Mouse (Mus musculus) layer of hippocampus, postnatal 25 days (tissue): ENCODE measurements around the gene Mib2. TPM values are rescaled to one million over a fixed set of nuclear protein-coding genes. Genes with fewer than 3 reads are reported as not detected.
"Not testable (repeated sequence)": the region's sequence is repeated elsewhere in the genome, so short reads cannot be mapped to it uniquely, and the experiment has no call there.

Experiments
- DNase-seq, 2 experiments: peaks; one replicate each; pipeline ENCODE4 v3.0.0; 2022; ENCODE audit warnings: mixed read lengths in 2 of 2, low spot score in 1 of 2; ENCODE audit errors: extremely low spot score in 1 of 2
- total RNA-seq, 2 experiments: library from RNA; stranded (reverse); gene quantifications; 2 replicates each; pipeline ENCODE4 v1.2.3; 2021

The Mib2 gene
- 100 to 1,000 TPM in 1 of 2 experiments, 10 to 100 TPM in 1; 96.6 to 109 TPM for total RNA-seq

- DNase-seq: peak; percentile 90 to 98
Measured at GRCm38 (mm10) chr4:155668689-155669597, at the start of gene Mib2. Gene Mib2 (minus strand): TSS chr4:155669198.

GRCm38 (mm10) chr4:155710521-155711252 is 41.7 kb upstream of the Mib2 start:
- DNase-seq: no peak

GRCm38 (mm10) chr4:155708988-155709387 is 40.0 kb upstream of the Mib2 start:
- no peak for DNase-seq

GRCm38 (mm10) chr4:155708582-155708981 is 39.6 kb upstream of the Mib2 start:
- DNase-seq: no peak

- no peak for DNase-seq
Measured at GRCm38 (mm10) chr4:155705592-155705929, 36.6 kb upstream of the Mib2 start.

- DNase-seq: peak; percentile 94 to 98
Measured at GRCm38 (mm10) chr4:155704721-155705591, 36.0 kb upstream of the Mib2 start, which contains the start of gene Ssu72. Gene Ssu72 (plus strand): TSS chr4:155704800.

- no peak for DNase-seq
Measured at GRCm38 (mm10) chr4:155703425-155703929, 34.5 kb upstream of the Mib2 start.

GRCm38 (mm10) chr4:155700425-155700824 is 31.4 kb upstream of the Mib2 start:
- no peak for DNase-seq

GRCm38 (mm10) chr4:155696261-155697255 is 27.6 kb upstream of the Mib2 start:
- DNase-seq: no peak

- no peak for DNase-seq
Measured at GRCm38 (mm10) chr4:155695531-155696062, 26.6 kb upstream of the Mib2 start.

- DNase-seq: peak; percentile 63 to 80
Measured at GRCm38 (mm10) chr4:155694482-155695401, 25.7 kb upstream of the Mib2 start.

GRCm38 (mm10) chr4:155694111-155694481 is 25.1 kb upstream of the Mib2 start, which contains the start of gene Fndc10:
Gene Fndc10 (plus strand): TSS chr4:155694342.
- DNase-seq: peak in 1 of 2 experiments; percentile 61

- DNase-seq: no peak
Measured at GRCm38 (mm10) chr4:155692421-155692820, 23.4 kb upstream of the Mib2 start.

GRCm38 (mm10) chr4:155690571-155691375 is 21.8 kb upstream of the Mib2 start:
- DNase-seq: peak in 1 of 2 experiments; percentile 58

GRCm38 (mm10) chr4:155687764-155688163 is 18.8 kb upstream of the Mib2 start:
- DNase-seq: not testable (repeated sequence)

GRCm38 (mm10) chr4:155683670-155684277 is 14.8 kb upstream of the Mib2 start:
- not testable (repeated sequence) for DNase-seq
